Mouse (Mus musculus): ENCODE results near the gene Apol8.

- TF ChIP-seq CTCF (IDR thresholded peaks at IDR 0.05; ENCODE audit: low read depth) (no peak), EP300 (IDR thresholded peaks at IDR 0.05; ENCODE audit: low read depth) (no peak)
Measured at GRCm38 (mm10) chr15:77765484-77766093, 8.8 kb upstream of the Apol8 start.

Measured in liver, postnatal 0 days (tissue).